Mouse (Mus musculus) CH12.LX (cell line): ENCODE data around the gene Lrrc23. TPM values are rescaled to one million over a fixed set of nuclear protein-coding genes. Genes with fewer than 3 reads are reported as not detected.

Experiments used
- GABPA ChIP-seq: IDR thresholded peaks from 2 replicates; pipeline ENCODE4 v1.6.1; 2012; ENCODE audit warnings: low read depth, low read length, improper control_type of control experiment, inconsistent platforms; ENCODE audit not compliant: insufficient replicate concordance
- JUN ChIP-seq: IDR thresholded peaks from 2 replicates; pipeline ENCODE4 v1.6.1; 2011; ENCODE audit warnings: low read depth, mild to moderate bottlenecking, low read length, improper control_type of control experiment, moderate library complexity; ENCODE audit not compliant: insufficient read depth
- JUND ChIP-seq: conservative IDR thresholded peaks from 2 replicates; pipeline ENCODE4 v1.6.1; 2011; ENCODE audit warnings: low read depth, low read length, improper control_type of control experiment
- POLR2A ChIP-seq: IDR thresholded peaks from 2 replicates; pipeline ENCODE4 v1.6.1; 2011; ENCODE audit warnings: low read depth, mild to moderate bottlenecking, improper control_type of control experiment, low read length
- RAD21 ChIP-seq: IDR thresholded peaks from 2 replicates; pipeline ENCODE4 v1.6.1; 2011; ENCODE audit warnings: low read depth, mild to moderate bottlenecking, low read length, improper control_type of control experiment, moderate library complexity
- TBP ChIP-seq: conservative IDR thresholded peaks from 2 replicates; pipeline ENCODE4 v1.6.1; 2011; ENCODE audit warnings: low read depth, low read length, improper control_type of control experiment
- ZMIZ1 ChIP-seq: IDR thresholded peaks from 2 replicates; pipeline ENCODE4 v1.6.1; 2012; ENCODE audit warnings: low read depth, mild to moderate bottlenecking, inconsistent platforms, low read length, improper control_type of control experiment
- polyA plus RNA-seq: library from polyadenylated mRNA; unstranded; fragments of >175 nt; gene quantifications from 2 replicates; pipeline ENCODE4 v1.2.1, GENCODE M21; 2012; ENCODE audit warnings: low read depth; ENCODE audit not compliant: insufficient read length
- total RNA-seq, 2 experiments: library from RNA; depleted of rRNA; stranded (reverse); fragments of 300-350 nt in 1 of 2; fragments of >200 nt in 1 of 2; gene quantifications; 2 replicates each; pipeline ENCODE4 v1.2.3; 2012 to 2014

Gene Lrrc23
- total and polyA plus RNA-seq, 3 experiments, result 0.20 TPM; not detected in 2

- TF ChIP-seq POLR2A (peak; percentile 67), RAD21 (peak; percentile 3), GABPA (no peak), JUN (no peak), TBP (peak; percentile 73), JUND (no peak), ZMIZ1 (no peak)
- TF ChIP-seq, all 38 proteins: peak for 23
Observed at GRCm38 (mm10) chr6:124720904-124721303, 58.6 kb downstream of the Lrrc23 start (continued).

Other genes starting within 250 kb of the Lrrc23 start
Only the 20 nearest of the 25 such genes appear.
- 0.08 TPM in 1 of 2 replicates, not detected in the other for gene C1s2, start 143.6 kb downstream of the Lrrc23 start, total RNA-seq (2012; rRNA removed)
- 0.08 and 0.18 TPM in 2 replicates for gene C1s2, start 143.6 kb downstream of the Lrrc23 start, total RNA-seq (2014; rRNA removed)
- 0.10 and 0.19 TPM in 2 replicates for gene C1s2, start 143.6 kb downstream of the Lrrc23 start, polyA plus RNA-seq
- gene Lpcat3, start 116.7 kb downstream of the Lrrc23 start, total RNA-seq (2012; rRNA removed), result 52.9 and 53.4 TPM in 2 replicates
- 68.0 and 77.0 TPM in 2 replicates for gene Lpcat3, start 116.7 kb downstream of the Lrrc23 start, total RNA-seq (2014; rRNA removed)
- gene Lpcat3, start 116.7 kb downstream of the Lrrc23 start, polyA plus RNA-seq, result 86.9 and 113 TPM in 2 replicates
- 352 and 439 TPM in 2 replicates for gene Emg1, start 67.5 kb downstream of the Lrrc23 start, total RNA-seq (2012; rRNA removed)
- gene Emg1, start 67.5 kb downstream of the Lrrc23 start, total RNA-seq (2014; rRNA removed), result 481 and 498 TPM in 2 replicates
- 301 and 408 TPM in 2 replicates for gene Emg1, start 67.5 kb downstream of the Lrrc23 start, polyA plus RNA-seq
- gene Phb2, start 67.4 kb downstream of the Lrrc23 start, total RNA-seq (2012; rRNA removed), result 440 and 578 TPM in 2 replicates
- 380 and 405 TPM in 2 replicates for gene Phb2, start 67.4 kb downstream of the Lrrc23 start, total RNA-seq (2014; rRNA removed)
- 623 and 694 TPM in 2 replicates for gene Phb2, start 67.4 kb downstream of the Lrrc23 start, polyA plus RNA-seq
- 247 and 283 TPM in 2 replicates for gene Ptpn6, start 41.0 kb downstream of the Lrrc23 start, total RNA-seq (2012; rRNA removed)
- gene Ptpn6, start 41.0 kb downstream of the Lrrc23 start, total RNA-seq (2014; rRNA removed), result 300 and 327 TPM in 2 replicates
- 585 and 814 TPM in 2 replicates for gene Ptpn6, start 41.0 kb downstream of the Lrrc23 start, polyA plus RNA-seq
- gene Grcc10, start 38.4 kb downstream of the Lrrc23 start, total RNA-seq (2012; rRNA removed), result 146 and 197 TPM in 2 replicates
- 59.3 and 64.3 TPM in 2 replicates for gene Grcc10, start 38.4 kb downstream of the Lrrc23 start, total RNA-seq (2014; rRNA removed)
- 88.4 and 93.7 TPM in 2 replicates for gene Grcc10, start 38.4 kb downstream of the Lrrc23 start, polyA plus RNA-seq
- gene Gm45234, start 23.7 kb downstream of the Lrrc23 start, total RNA-seq (2012; rRNA removed), result not detected in 2 replicates
- gene Gm45234, start 23.7 kb downstream of the Lrrc23 start, total RNA-seq (2014; rRNA removed), result not detected in 2 replicates
- gene Gm45234, start 23.7 kb downstream of the Lrrc23 start, polyA plus RNA-seq, result not detected in 2 replicates
- 3.8 and 4.6 TPM in 2 replicates for gene Atn1, start 23.2 kb downstream of the Lrrc23 start, total RNA-seq (2012; rRNA removed)
- 0.50 and 1.7 TPM in 2 replicates for gene Atn1, start 23.2 kb downstream of the Lrrc23 start, total RNA-seq (2014; rRNA removed)
- gene Atn1, start 23.2 kb downstream of the Lrrc23 start, polyA plus RNA-seq, result 27.0 and 35.1 TPM in 2 replicates
- gene Eno2, start 10.1 kb downstream of the Lrrc23 start, total RNA-seq (2012; rRNA removed), result 15.9 and 24.6 TPM in 2 replicates
- 20.8 and 26.7 TPM in 2 replicates for gene Eno2, start 10.1 kb downstream of the Lrrc23 start, total RNA-seq (2014; rRNA removed)
- gene Eno2, start 10.1 kb downstream of the Lrrc23 start, polyA plus RNA-seq, result 23.1 and 23.6 TPM in 2 replicates
- 2.1 and 2.4 TPM in 2 replicates for gene Spsb2, start 28.9 kb upstream of the Lrrc23 start, total RNA-seq (2012; rRNA removed)
- gene Spsb2, start 28.9 kb upstream of the Lrrc23 start, total RNA-seq (2014; rRNA removed), result not detected in 2 replicates
- 3.3 and 3.4 TPM in 2 replicates for gene Spsb2, start 28.9 kb upstream of the Lrrc23 start, polyA plus RNA-seq
- gene Tpi1, start 34.6 kb upstream of the Lrrc23 start, total RNA-seq (2012; rRNA removed), result 733 and 1,303 TPM in 2 replicates
- gene Tpi1, start 34.6 kb upstream of the Lrrc23 start, total RNA-seq (2014; rRNA removed), result 1,570 and 1,645 TPM in 2 replicates
- 758 and 807 TPM in 2 replicates for gene Tpi1, start 34.6 kb upstream of the Lrrc23 start, polyA plus RNA-seq
- gene Usp5, start 49.8 kb upstream of the Lrrc23 start, total RNA-seq (2012; rRNA removed), result 107 and 126 TPM in 2 replicates
- 75.7 and 79.8 TPM in 2 replicates for gene Usp5, start 49.8 kb upstream of the Lrrc23 start, total RNA-seq (2014; rRNA removed)
- 96.5 and 103 TPM in 2 replicates for gene Usp5, start 49.8 kb upstream of the Lrrc23 start, polyA plus RNA-seq
- 116 and 117 TPM in 2 replicates for gene Cdca3, start 49.8 kb upstream of the Lrrc23 start, total RNA-seq (2012; rRNA removed)
- gene Cdca3, start 49.8 kb upstream of the Lrrc23 start, total RNA-seq (2014; rRNA removed), result 188 and 229 TPM in 2 replicates
- 171 and 224 TPM in 2 replicates for gene Cdca3, start 49.8 kb upstream of the Lrrc23 start, polyA plus RNA-seq
- 0.64 and 0.84 TPM in 2 replicates for gene Gnb3, start 60.5 kb upstream of the Lrrc23 start, total RNA-seq (2012; rRNA removed)
- 1.6 and 2.2 TPM in 2 replicates for gene Gnb3, start 60.5 kb upstream of the Lrrc23 start, total RNA-seq (2014; rRNA removed)
- 4.1 and 4.7 TPM in 2 replicates for gene Gnb3, start 60.5 kb upstream of the Lrrc23 start, polyA plus RNA-seq
- 0.13 and 0.34 TPM in 2 replicates for gene P3h3, start 78.0 kb upstream of the Lrrc23 start, total RNA-seq (2012; rRNA removed)
- gene P3h3, start 78.0 kb upstream of the Lrrc23 start, total RNA-seq (2014; rRNA removed), result 0.19 TPM in 1 of 2 replicates, not detected in the other
- 0.31 and 0.44 TPM in 2 replicates for gene P3h3, start 78.0 kb upstream of the Lrrc23 start, polyA plus RNA-seq
- 1.6 and 2.0 TPM in 2 replicates for gene Gpr162, start 84.3 kb upstream of the Lrrc23 start, total RNA-seq (2012; rRNA removed)
- gene Gpr162, start 84.3 kb upstream of the Lrrc23 start, total RNA-seq (2014; rRNA removed), result 0.48 and 0.97 TPM in 2 replicates
- gene Gpr162, start 84.3 kb upstream of the Lrrc23 start, polyA plus RNA-seq, result 1.7 and 1.9 TPM in 2 replicates
- 0.29 and 0.34 TPM in 2 replicates for gene Cd4, start 108.5 kb upstream of the Lrrc23 start, total RNA-seq (2012; rRNA removed)
- 0.26 and 0.27 TPM in 2 replicates for gene Cd4, start 108.5 kb upstream of the Lrrc23 start, total RNA-seq (2014; rRNA removed)
- gene Cd4, start 108.5 kb upstream of the Lrrc23 start, polyA plus RNA-seq, result 1.1 and 1.6 TPM in 2 replicates
- gene Lag3, start 132.0 kb upstream of the Lrrc23 start, total RNA-seq (2012; rRNA removed), result 1.2 and 1.9 TPM in 2 replicates
- 0.32 and 0.52 TPM in 2 replicates for gene Lag3, start 132.0 kb upstream of the Lrrc23 start, total RNA-seq (2014; rRNA removed)
- 1.5 and 2.0 TPM in 2 replicates for gene Lag3, start 132.0 kb upstream of the Lrrc23 start, polyA plus RNA-seq
- 11.0 and 12.8 TPM in 2 replicates for gene Ptms, start 140.4 kb upstream of the Lrrc23 start, total RNA-seq (2012; rRNA removed)
- 7.0 and 8.1 TPM in 2 replicates for gene Ptms, start 140.4 kb upstream of the Lrrc23 start, total RNA-seq (2014; rRNA removed)
- 96.6 and 99.6 TPM in 2 replicates for gene Ptms, start 140.4 kb upstream of the Lrrc23 start, polyA plus RNA-seq
- gene Mlf2, start 151.7 kb upstream of the Lrrc23 start, total RNA-seq (2012; rRNA removed), result 116 and 129 TPM in 2 replicates
- 109 and 124 TPM in 2 replicates for gene Mlf2, start 151.7 kb upstream of the Lrrc23 start, total RNA-seq (2014; rRNA removed)
- gene Mlf2, start 151.7 kb upstream of the Lrrc23 start, polyA plus RNA-seq, result 203 and 210 TPM in 2 replicates